Mouse (Mus musculus): ENCODE measurements around the gene Rras. TPM values are rescaled to one million over a fixed set of nuclear protein-coding genes. Genes with fewer than 3 reads are reported as not detected.
"Not testable (repeated sequence)": the region's sequence is repeated elsewhere in the genome, so short reads cannot be mapped to it uniquely, and the experiment has no call there.

Gene Rras
- polyA plus RNA-seq, 1 experiment: 43.4 TPM

DNA sequence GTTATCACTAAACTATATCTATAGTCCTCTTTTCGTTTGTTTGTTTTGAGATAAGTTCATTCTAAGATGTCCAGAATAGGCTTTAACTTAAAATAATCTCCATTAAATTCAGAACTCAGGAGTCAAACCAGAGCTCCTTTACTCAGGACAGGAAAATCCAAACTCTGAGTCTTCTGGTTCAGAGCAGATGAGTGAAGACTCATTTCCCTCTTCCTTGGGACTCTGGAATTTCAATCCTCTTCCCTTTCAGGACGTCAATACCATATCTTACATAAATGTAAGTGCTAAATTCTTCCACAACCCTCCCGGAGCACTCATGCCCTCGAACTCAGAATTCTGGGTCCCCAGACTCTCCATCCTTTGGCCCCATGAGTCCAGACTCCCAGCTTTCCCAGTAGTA lies 1.0 kb upstream of the Rras start:
- H3K36me3 ChIP-seq (ENCODE audit: control insufficient read depth, insufficient read depth, low read length): no peaks in the 10 kb centered on the region
- peak overlapping the region; percentile 71 for H3K27ac ChIP-seq (ENCODE audit: control insufficient read depth, insufficient read depth, low read depth, low read length)
- peaks cover 17% of the 10 kb centered on the region for H3K4me1 ChIP-seq (ENCODE audit: control insufficient read depth, insufficient read depth, low read length)
- no peaks in the 10 kb centered on the region for H3K27me3 ChIP-seq (ENCODE audit: control insufficient read depth, insufficient read depth, low read length)
- TF ChIP-seq CTCF (IDR thresholded peaks at IDR 0.05; ENCODE audit: control insufficient read depth, insufficient read depth, insufficient replicate concordance, low read depth, low read length): no peak
- TF ChIP-seq POLR2A (IDR thresholded peaks at IDR 0.05; ENCODE audit: control insufficient read depth, low read depth, low read length): no peak
- H3K4me3 ChIP-seq (ENCODE audit: control insufficient read depth, low read depth, low read length): peak overlapping the region; percentile 64

DNA sequence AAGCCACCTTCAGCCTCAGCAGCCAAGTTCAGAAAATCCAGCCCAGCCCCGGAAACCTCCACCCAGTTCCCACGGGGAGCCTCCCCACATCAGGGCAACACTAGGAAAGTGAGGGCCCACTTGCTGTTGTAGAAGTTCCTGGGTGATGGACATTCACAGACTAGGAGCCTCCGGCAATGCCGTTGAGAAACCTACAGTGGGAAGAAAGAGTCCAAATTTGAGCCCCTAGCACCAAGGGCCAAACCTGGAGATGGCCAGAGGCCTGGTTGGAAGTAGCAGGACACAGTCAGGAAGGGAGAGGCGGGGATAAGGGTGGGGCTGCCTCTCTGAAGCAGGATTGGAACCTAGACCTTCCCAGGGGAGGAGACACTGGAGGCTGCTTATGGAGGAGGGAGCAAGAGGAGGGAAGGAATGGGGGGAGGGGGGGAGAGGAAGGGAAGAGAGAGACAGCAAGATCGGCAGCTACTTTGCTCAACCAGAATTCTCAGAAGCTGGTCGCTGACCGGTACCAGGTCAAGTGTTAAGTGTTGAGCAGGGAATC lies 1.3 kb downstream of the Rras start:
- Histone ChIP-seq H3K36me3 (ENCODE audit: control insufficient read depth, insufficient read depth, low read length) (no peaks in the 10 kb centered on the region), H3K27me3 (ENCODE audit: control insufficient read depth, insufficient read depth, low read length) (no peaks in the 10 kb centered on the region), H3K4me3 (ENCODE audit: control insufficient read depth, low read depth, low read length) (no peak overlapping the region), H3K4me1 (ENCODE audit: control insufficient read depth, insufficient read depth, low read length) (peaks cover 17% of the 10 kb centered on the region), H3K27ac (ENCODE audit: control insufficient read depth, insufficient read depth, low read depth, low read length) (no peak overlapping the region)
- no peak for TF ChIP-seq CTCF (IDR thresholded peaks at IDR 0.05; ENCODE audit: control insufficient read depth, insufficient read depth, insufficient replicate concordance, low read depth, low read length)
- no peak for TF ChIP-seq POLR2A (IDR thresholded peaks at IDR 0.05; ENCODE audit: control insufficient read depth, low read depth, low read length)

DNA sequence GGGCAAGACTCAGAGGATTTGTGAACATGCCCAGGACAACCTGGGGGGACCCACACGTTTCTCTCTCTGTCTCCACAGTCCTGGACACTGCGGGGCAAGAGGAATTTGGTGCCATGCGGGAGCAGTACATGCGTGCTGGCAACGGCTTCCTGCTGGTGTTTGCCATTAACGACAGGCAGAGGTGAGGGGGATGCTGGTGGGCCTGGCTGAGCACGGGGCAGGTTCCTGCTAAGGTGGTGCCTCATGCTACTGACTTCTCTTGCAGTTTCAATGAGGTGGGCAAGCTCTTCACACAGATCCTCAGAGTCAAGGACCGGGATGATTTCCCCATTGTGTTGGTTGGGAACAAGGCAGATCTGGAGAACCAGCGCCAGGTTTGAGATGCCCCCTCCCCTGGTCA lies 2.5 kb downstream of the Rras start:
- no peak overlapping the region for H3K27ac ChIP-seq (ENCODE audit: control insufficient read depth, insufficient read depth, low read depth, low read length)
- H3K36me3 ChIP-seq (ENCODE audit: control insufficient read depth, insufficient read depth, low read length): no peaks in the 10 kb centered on the region
- H3K4me3 ChIP-seq (ENCODE audit: control insufficient read depth, low read depth, low read length): no peak overlapping the region
- no peaks in the 10 kb centered on the region for H3K27me3 ChIP-seq (ENCODE audit: control insufficient read depth, insufficient read depth, low read length)
- no peak for TF ChIP-seq POLR2A (IDR thresholded peaks at IDR 0.05; ENCODE audit: control insufficient read depth, low read depth, low read length)
- TF ChIP-seq CTCF (IDR thresholded peaks at IDR 0.05; ENCODE audit: control insufficient read depth, insufficient read depth, insufficient replicate concordance, low read depth, low read length): no peak
- H3K4me1 ChIP-seq (ENCODE audit: control insufficient read depth, insufficient read depth, low read length): peaks cover 19% of the 10 kb centered on the region

DNA sequence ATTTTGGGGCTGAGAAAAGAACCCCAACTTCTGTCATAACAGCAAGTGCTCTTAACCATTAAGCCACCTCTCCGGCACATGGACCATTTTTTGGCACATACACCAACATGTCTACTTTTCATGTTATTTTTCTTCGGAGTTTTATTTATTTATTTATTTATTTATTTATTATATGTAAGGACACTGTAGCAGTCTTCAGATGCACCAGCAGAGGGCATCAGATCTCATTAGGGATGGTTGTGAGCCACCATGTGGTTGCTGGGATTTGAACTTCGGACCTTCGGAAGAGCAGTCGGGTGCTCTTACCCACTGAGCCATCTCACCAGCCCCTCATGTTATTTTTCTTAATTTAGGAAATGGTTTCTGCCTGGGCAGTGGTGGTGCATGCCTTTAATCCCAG lies 6.0 kb downstream of the Rras start:
- H3K27ac ChIP-seq (ENCODE audit: control insufficient read depth, insufficient read depth, low read depth, low read length); H3K27me3 ChIP-seq (ENCODE audit: control insufficient read depth, insufficient read depth, low read length); H3K4me3 ChIP-seq (ENCODE audit: control insufficient read depth, low read depth, low read length); H3K36me3 ChIP-seq (ENCODE audit: control insufficient read depth, insufficient read depth, low read length); H3K4me1 ChIP-seq (ENCODE audit: control insufficient read depth, insufficient read depth, low read length): not testable (repeated sequence)

DNA sequence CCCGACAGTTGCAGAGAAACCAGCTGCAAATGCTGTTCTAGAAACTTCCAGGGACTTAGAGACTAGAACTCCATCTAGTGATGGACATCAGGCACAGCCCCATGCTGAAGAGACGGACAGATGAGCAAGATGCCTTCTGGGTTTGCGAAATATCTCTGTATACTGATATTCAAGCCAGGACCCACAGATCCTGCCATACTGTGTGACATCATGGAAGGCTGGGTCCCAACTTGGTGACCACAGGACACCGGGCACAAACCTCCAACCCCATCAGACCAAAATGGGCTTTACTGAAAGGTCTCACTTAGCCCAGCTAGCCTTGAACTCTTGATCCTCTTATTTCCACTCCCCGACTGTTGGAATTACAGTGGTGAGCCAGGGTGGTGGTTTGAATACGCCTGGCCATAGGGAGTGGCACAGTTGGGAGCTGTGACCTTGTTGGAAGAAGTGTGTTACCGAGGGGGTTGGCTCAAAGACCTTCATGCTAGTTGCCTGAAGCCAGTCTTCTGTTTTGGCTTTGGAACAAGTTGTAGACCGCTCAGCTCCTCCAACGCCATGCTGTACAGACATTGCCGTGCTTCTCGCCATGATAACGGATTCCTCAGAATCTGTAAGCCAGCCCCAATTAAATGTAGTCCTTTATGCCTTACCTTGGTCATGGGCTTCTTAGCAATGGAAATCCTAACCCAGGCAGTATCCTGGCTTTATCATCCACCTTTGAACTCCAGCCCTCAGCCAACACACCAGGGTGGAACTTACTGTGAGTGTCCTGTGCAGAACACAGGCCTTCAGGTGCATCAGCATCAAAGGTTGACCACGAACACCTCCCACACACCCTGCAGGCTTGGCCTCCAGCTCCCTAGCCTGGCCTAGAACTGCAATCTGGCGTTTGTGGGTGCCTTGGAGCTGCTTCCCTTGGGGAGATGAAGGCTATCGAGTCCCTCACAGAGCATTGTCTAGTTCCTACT lies 6.8 kb downstream of the Rras start:
- no peak for TF ChIP-seq CTCF (IDR thresholded peaks at IDR 0.05; ENCODE audit: control insufficient read depth, insufficient read depth, insufficient replicate concordance, low read depth, low read length)
- TF ChIP-seq POLR2A (IDR thresholded peaks at IDR 0.05; ENCODE audit: control insufficient read depth, low read depth, low read length): no peak
- Histone ChIP-seq H3K4me1 (ENCODE audit: control insufficient read depth, insufficient read depth, low read length) (peaks cover 2% of the 10 kb centered on the region; the same call in 1 of the 2 replicates), H3K36me3 (ENCODE audit: control insufficient read depth, insufficient read depth, low read length) (no peaks in the 10 kb centered on the region), H3K27ac (ENCODE audit: control insufficient read depth, insufficient read depth, low read depth, low read length) (no peak overlapping the region), H3K27me3 (ENCODE audit: control insufficient read depth, insufficient read depth, low read length) (no peaks in the 10 kb centered on the region), H3K4me3 (ENCODE audit: control insufficient read depth, low read depth, low read length) (no peak overlapping the region)

DNA sequence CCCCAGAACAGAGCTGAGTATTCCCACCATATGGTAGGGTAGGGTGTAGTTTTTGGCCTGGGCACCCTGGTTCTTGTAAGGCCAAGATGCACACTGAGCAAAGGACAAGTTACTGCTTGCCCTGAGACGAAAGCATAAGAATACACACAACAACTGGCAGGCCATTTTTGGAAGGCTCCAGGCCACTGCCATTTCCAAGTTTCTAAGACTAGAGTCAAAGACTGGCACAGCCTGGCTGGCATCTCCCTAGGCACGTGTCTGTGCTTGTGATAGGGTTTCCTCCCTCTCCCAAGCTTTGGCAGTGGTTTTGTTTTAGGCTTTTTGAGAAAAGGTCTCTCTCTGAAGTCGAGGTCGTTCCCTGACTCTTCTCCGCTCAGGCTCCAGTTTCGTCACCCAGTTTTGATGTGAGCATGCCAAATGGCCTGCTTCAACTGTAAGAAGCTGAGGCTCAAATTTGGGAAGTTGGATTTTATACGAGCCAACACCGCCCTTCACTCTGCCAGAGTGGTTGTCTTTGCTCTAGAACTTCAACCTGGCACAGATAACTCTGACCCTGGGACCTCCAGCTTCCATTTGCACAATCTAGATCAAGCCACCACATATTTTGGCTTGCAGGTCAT lies 8.0 kb downstream of the Rras start:
- no peak for TF ChIP-seq CTCF (IDR thresholded peaks at IDR 0.05; ENCODE audit: control insufficient read depth, insufficient read depth, insufficient replicate concordance, low read depth, low read length)
- no peak for TF ChIP-seq POLR2A (IDR thresholded peaks at IDR 0.05; ENCODE audit: control insufficient read depth, low read depth, low read length)
- no peak overlapping the region for H3K4me3 ChIP-seq (ENCODE audit: control insufficient read depth, low read depth, low read length)
- no peaks in the 10 kb centered on the region for H3K27me3 ChIP-seq (ENCODE audit: control insufficient read depth, insufficient read depth, low read length)
- peaks cover 2% of the 10 kb centered on the region; the same call in 1 of the 2 replicates for H3K4me1 ChIP-seq (ENCODE audit: control insufficient read depth, insufficient read depth, low read length)
- H3K36me3 ChIP-seq (ENCODE audit: control insufficient read depth, insufficient read depth, low read length): no peaks in the 10 kb centered on the region
- H3K27ac ChIP-seq (ENCODE audit: control insufficient read depth, insufficient read depth, low read depth, low read length): no peak overlapping the region; the same call in 1 of the 2 replicates

DNA sequence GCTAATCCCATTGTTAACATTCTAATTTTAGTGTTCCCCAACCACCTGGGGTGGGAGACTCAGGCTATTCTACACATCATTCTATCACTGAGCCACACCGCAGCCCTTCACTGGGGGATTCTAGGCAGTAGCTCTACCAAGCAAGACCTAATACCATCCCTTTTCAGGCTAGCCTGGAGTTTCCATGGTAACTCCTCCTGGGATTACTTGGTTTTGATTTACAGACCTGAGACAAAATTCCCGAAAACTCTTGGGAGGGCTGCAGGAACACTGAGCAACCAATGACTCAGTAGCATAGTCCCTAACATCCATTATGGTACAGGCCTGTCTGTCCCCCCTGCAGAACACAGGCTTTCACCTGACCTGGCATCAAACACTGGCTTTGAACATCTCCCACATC lies 8.5 kb downstream of the Rras start:
- TF ChIP-seq POLR2A (IDR thresholded peaks at IDR 0.05; ENCODE audit: control insufficient read depth, low read depth, low read length) (no peak), CTCF (IDR thresholded peaks at IDR 0.05; ENCODE audit: control insufficient read depth, insufficient read depth, insufficient replicate concordance, low read depth, low read length) (no peak)
- Histone ChIP-seq H3K36me3 (ENCODE audit: control insufficient read depth, insufficient read depth, low read length) (no peaks in the 10 kb centered on the region), H3K4me1 (ENCODE audit: control insufficient read depth, insufficient read depth, low read length) (peaks cover 2% of the 10 kb centered on the region; the same call in 1 of the 2 replicates), H3K4me3 (ENCODE audit: control insufficient read depth, low read depth, low read length) (no peak overlapping the region), H3K27me3 (ENCODE audit: control insufficient read depth, insufficient read depth, low read length) (no peaks in the 10 kb centered on the region), H3K27ac (ENCODE audit: control insufficient read depth, insufficient read depth, low read depth, low read length) (no peak overlapping the region)
